Mouse (Mus musculus): ENCODE measurements around the gene Afm.
A peak's percentile ranks its signal among the peaks of the same experiment; 100 is the strongest.

Afm gene

DNA sequence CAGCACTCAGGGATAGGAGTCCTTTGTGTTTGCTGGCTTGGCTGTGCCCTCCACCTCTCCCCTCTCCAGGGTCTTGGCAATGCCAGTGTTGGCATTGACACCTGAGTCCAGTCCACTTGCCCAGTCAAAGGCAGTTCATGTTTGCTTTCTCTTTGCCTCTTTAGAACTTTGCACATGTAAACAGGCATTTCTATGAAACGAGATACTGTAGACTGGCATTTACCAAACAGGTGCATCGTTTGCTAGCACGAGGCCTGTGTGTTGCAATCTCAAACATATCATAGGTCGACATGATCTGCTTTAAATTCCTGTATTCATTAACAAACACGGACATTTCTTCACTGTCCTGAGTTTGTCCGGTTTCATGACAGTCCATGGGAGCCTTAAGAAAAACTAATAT lies 42.0 kb downstream of the Afm start, which contains the start of gene 5830473C10Rik:
Gene 5830473C10Rik, plus strand, starts transcription at position 365 of the 400 bp plus-strand sequence.
- DNase-seq: no peak

GRCm38 (mm10) chr5:90561721-90562275 lies 43.1 kb downstream of the Afm start:
- no peak for DNase-seq

DNA sequence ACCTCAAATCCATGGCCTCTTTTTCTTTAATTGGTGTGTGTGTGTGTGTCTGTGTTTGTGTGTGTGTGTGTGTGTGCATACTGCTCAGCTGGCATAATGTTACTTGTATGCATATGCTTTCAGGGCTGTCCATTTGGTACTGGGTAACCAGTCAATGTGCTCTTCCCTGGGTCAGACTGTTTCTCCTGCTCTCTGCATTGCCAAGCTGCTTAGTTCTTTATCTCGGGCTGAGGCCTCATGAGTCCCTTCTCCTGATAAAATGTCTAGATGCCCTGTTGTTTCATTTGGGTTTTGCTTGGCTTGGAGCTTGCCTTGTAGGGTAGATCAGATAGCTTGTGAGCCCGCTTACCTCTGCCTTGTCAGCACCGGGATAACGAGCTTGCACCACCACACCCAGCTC lies 44.1 kb downstream of the Afm start:
- DNase-seq: no peak

DNA sequence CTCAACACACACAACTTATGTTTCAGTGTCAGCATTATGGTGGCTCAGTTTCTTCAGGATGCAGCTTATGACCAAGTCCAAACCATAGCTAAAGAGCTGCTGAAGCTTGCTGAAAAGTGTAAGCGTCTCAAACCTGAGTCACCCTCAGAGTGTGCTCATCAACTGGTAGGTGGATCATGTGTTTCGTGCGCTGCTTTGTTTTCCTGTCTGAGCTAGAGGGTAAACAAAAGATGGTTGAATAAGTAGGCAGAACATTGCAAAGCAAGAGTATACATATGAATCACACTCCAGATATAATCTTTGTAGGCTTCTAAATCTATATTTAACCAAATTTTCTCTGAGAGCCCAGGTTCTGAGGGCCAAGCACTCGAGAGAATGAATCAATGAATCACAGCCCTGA lies 45.4 kb downstream of the Afm start:
- DNase-seq: no peak

DNA sequence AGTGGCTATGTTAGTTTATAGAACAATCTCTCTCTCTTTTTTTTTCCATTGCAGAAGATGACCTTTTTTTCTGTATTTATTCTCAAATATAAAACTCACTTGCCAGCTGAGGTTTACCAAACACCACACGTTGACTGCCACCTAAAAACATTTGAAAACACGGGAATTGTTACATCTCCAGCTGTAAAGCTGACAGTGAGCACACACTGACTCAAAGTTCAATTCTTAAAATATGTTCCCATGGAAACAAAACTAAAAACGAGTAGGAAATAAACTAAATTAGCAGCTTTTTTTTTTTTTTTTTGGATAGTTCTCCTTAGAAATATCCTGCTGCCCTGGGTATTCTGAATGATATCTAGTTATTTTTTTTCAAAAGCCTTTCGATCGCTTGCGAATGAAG lies 46.5 kb downstream of the Afm start:
- DNase-seq: no peak

GRCm38 (mm10) chr5:90567788-90568187 lies 49.1 kb downstream of the Afm start:
- no peak for DNase-seq

DNA sequence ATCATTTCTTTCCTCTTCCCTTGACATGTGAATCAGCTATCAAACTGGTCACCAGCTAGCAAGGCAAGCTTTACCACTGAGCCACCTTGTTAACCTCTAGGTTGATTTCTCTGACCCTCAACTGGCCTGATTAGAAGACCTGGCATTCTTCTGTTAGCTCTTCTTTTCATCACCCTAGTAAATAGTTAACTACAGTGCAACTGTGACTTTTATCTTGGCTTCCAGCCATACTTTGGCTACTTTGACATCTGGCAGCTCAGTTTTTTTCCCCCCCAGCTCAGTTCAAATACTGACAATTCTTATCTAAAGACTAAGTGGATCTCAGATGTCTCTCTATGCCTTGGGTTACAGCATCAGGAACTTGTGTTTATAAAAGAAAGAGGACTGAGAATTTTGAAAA lies 49.6 kb downstream of the Afm start:
- DNase-seq: no peak

- DNase-seq: no peak
Measured at GRCm38 (mm10) chr5:90571216-90571615, 52.5 kb downstream of the Afm start.

DNA sequence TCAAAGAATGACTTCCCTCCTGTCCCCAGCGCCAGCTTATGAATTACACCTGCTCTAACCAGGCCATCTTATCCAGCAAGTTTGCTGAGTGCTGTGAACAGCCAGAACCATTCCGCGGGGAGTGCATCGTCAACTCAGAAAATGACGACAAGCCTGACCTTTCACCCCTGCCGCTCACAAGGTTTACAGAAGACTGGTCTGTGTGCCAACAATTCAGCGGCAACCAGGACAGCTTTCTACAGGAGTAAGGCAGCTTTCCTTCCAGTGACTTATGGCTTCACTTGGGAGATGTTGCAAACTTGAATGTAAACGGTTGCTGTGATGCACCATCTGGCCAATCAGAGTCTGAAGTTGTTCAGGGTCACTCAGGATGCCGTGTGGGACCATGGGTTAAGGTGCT lies 59.0 kb downstream of the Afm start:
- DNase-seq: peak; percentile 15

DNA sequence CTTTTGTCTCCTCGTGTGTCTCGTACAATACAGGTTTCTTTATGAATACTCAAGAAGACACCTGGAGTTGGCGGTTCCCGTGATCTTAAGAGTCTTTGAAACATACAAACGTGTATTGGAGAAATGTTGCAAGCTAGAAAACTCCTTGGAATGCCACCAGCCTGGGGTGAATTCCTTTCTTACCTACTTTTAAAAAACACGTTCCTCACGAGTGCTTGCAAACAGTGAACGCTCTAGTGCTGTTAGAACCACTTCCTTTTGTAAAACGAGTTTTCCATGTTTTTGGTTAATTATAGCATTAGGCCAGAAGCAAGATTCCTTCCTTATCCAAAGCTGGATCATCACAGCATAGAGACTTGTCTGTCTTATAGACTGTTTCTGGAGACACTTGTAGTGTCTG lies 60.8 kb downstream of the Afm start:
- no peak for DNase-seq

DNA sequence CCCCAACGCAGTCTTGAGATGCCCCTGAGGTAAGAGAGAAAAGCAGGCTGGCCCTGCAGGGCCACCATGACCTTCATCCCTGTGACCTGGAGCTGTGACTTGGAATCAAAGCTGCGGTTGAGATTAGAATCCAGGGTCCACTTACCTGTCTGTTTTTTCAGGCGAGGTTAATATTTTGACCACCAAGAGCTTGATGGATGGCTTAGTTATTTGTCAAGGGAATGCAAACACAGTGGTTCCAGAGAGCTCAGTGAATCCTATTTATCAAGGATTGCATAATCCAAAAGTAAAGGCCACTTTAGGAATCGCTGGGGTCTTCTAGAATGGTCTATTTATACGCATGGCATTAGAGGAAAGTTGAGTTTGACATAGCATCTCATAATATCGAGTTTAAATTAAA lies 63.4 kb downstream of the Afm start:
- DNase-seq: no peak

DNA sequence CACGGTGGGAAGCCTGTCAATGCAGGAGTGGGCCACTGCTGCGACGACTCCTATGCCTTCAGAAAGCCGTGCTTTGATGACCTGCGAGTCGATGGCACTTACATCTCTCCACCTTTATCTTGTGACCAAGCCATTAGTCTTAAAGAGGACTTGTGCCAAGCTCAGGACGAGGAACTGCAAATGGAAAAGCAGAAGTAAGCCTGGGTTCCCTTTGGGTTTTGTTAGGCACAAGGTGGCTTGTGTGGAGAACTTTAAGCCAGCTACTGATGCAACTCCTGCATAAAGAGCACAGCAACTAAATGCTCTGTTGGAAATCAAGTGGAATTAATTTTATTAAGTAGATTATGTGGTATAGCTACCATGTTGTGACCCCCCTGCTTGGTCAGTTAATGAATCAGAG lies 66.1 kb downstream of the Afm start:
- DNase-seq: no peak

- DNase-seq: no peak
Measured at GRCm38 (mm10) chr5:90586511-90586910, 67.8 kb downstream of the Afm start.

DNA sequence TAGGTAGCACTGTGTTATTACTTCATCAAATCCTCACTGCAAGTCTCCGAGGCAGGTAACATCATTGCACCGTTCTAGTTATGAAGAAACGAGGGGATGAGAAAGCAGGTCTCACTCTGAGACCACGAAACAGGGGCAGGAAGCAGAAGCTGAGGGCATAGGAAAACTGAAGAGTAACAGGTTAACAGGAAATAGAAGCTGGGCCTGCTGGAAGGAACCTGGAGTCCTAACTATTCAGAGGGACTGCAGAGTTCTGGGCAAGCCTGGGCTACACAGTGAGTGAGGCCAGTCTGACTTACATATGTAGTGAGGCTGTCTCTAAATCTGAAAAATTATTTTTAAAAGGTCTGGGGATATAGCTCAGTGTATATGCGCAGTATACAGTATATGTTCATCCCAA lies 69.4 kb downstream of the Afm start:
- no peak for DNase-seq

- peak; percentile 44 for DNase-seq
Measured at GRCm38 (mm10) chr5:90588708-90589595, 70.2 kb downstream of the Afm start.

GRCm38 (mm10) chr5:90590676-90591075 lies 71.9 kb downstream of the Afm start:
- DNase-seq: no peak

GRCm38 (mm10) chr5:90591936-90592335 lies 73.2 kb downstream of the Afm start:
- no peak for DNase-seq

GRCm38 (mm10) chr5:90594945-90595344 lies 76.2 kb downstream of the Afm start:
- DNase-seq: peak; percentile 11

- no peak for DNase-seq
Measured at GRCm38 (mm10) chr5:90596155-90596554, 77.4 kb downstream of the Afm start.

GRCm38 (mm10) chr5:90601469-90601868 lies 82.7 kb downstream of the Afm start:
- DNase-seq: peak; percentile 16

Measured in liver (tissue).